In the genomic region with DNA sequence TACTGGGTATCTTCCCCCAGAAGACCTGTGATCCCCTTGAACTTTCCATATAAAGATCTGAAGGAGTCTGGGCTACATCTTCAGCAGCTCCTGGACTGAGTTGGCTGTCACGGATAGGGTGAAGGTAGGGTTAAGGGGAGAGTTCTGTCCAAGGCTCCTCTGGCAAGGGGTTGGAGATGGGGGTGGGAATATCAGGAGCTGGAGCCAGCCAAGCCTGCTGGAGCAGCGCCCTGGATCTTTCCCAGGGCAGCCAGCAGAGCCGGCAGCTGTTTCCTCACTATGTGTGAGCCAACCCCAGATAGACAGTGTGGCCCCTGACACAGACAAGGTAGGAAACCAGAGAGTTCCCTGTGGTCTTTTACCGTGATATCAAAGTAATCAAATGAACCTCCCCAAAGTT, we compare ENCODE assay signal across 10 mouse cellular contexts. TPM values are rescaled to one million over a fixed set of nuclear protein-coding genes. Genes with fewer than 3 reads are reported as not detected.
DNase-seq lines count a peak whose midpoint lies in the region; ATAC-seq lines count a peak whose summit lies in the region.
"Had no signal": no experiment of that assay in that cellular context is flagged by ENCODE, and none has a peak within 500 bp of the region (broad histone marks: within the 10 kb centered on the region; RNA-seq: fewer than 3 reads in every experiment).

No protein-coding gene starts in this region.

- no peak for ATAC-seq in forebrain, embryonic 15.5 days (replicated peaks)
- ATAC-seq in forebrain, embryonic 16.5 days: no peak

- no peak overlapping the region for H3K4me2 ChIP-seq in forebrain, embryonic 15.5 days (replicated peaks)
- no peak overlapping the region for H3K4me2 ChIP-seq in forebrain, embryonic 16.5 days (ENCODE audit: low read length)
- H3K4me2 ChIP-seq: neural tube, embryonic 15.5 days had no signal

- 77% methylated on average over 4 of the region's 4 CpGs for WGBS in forebrain, embryonic 15.5 days
- 69% methylated on average over 4 of the region's 4 CpGs for WGBS in forebrain, embryonic 16.5 days

- peaks cover 12% of the 10 kb centered on the region for H3K4me1 ChIP-seq in forebrain, embryonic 15.5 days
- peaks cover 7% of the 10 kb centered on the region for H3K4me1 ChIP-seq in forebrain, embryonic 16.5 days (replicated peaks; ENCODE audit: control insufficient read depth, insufficient read depth, low read length)

- no peak overlapping the region for H3K9ac ChIP-seq in forebrain, embryonic 15.5 days (replicated peaks)
- no peak overlapping the region for H3K9ac ChIP-seq in forebrain, embryonic 16.5 days (replicated peaks; ENCODE audit: low read depth, low read length)
- H3K9ac ChIP-seq: neural tube, embryonic 15.5 days had no signal

- DNase-seq in kidney, postnatal 25 days: peak; percentile 40 to 63
- DNase-seq in kidney, adult 8-10 months: no peak
- DNase-seq in urinary bladder, postnatal 14 days (ENCODE audit: low spot score): peak; percentile 28
- no peak for DNase-seq in urinary bladder, adult 2 months (ENCODE audit: low spot score)
- peak; percentile 42 for DNase-seq in heart, postnatal 25 days (ENCODE audit: low spot score)

- H3K4me3 ChIP-seq in forebrain, embryonic 15.5 days: no peak overlapping the region
- H3K4me3 ChIP-seq in forebrain, embryonic 16.5 days (replicated peaks; ENCODE audit: low read length): no peak overlapping the region
- H3K4me3 ChIP-seq: hindbrain, embryonic 10.5 days; neural tube, embryonic 15.5 days had no signal

- H3K36me3 ChIP-seq in forebrain, embryonic 15.5 days: no peaks in the 10 kb centered on the region
- no peaks in the 10 kb centered on the region for H3K36me3 ChIP-seq in forebrain, embryonic 16.5 days (ENCODE audit: control insufficient read depth, insufficient read depth)
- H3K36me3 ChIP-seq: G1E; hindbrain, embryonic 10.5 days; neural tube, embryonic 15.5 days had no signal

- H3K9me3 ChIP-seq in forebrain, embryonic 15.5 days: no peaks in the 10 kb centered on the region
- H3K9me3 ChIP-seq in forebrain, embryonic 16.5 days (ENCODE audit: control insufficient read depth, low read length): no peaks in the 10 kb centered on the region
- H3K9me3 ChIP-seq: neural tube, embryonic 15.5 days had no signal

- peaks cover 7% of the 10 kb centered on the region; the same call in 1 of the 2 replicates for H3K27me3 ChIP-seq in forebrain, embryonic 15.5 days
- peaks cover 19% of the 10 kb centered on the region; the same call in 1 of the 2 replicates for H3K27me3 ChIP-seq in forebrain, embryonic 16.5 days (replicated peaks; ENCODE audit: control insufficient read depth, insufficient read depth, low read length)

- H3K27ac ChIP-seq in forebrain, embryonic 15.5 days (replicated peaks): no peak overlapping the region
- no peak overlapping the region for H3K27ac ChIP-seq in forebrain, embryonic 16.5 days (ENCODE audit: low read length)
- H3K27ac ChIP-seq: hindbrain, embryonic 10.5 days; neural tube, embryonic 15.5 days had no signal

- intact Hi-C loops in heart, postnatal 25 days (cut with DNase I): no loop called here

RNA-seq across cellular contexts. Expression of a gene that starts 4.6 kb away (rescaled TPM):
- polyA plus RNA-seq in urinary bladder, adult 2 months (2012; rRNA removed): 8.7 and 12.6 TPM in 2 replicates
- total RNA-seq in heart, postnatal 25 days (2021): 1 to 10 TPM; 4.7 to 5.5 TPM
- polyA plus RNA-seq in forebrain, embryonic 15.5 days (2015; fragmentation: Nextera tagmentation; extraction: Ambion mirVana): 5.9 and 7.6 TPM in 2 replicates
- 7.4 and 7.7 TPM in 2 replicates for polyA plus RNA-seq in forebrain, embryonic 16.5 days (2015; fragmentation: Nextera tagmentation; extraction: Ambion mirVana)
- polyA plus RNA-seq: G1E had no signal

Comparison
In these comparisons a context has a peak if more than half of its experiments do, and no peak if none do; other contexts are left out.
1. DNase-seq: peak in kidney, postnatal 25 days (2 of 2), urinary bladder, postnatal 14 days (single experiment) and heart, postnatal 25 days (single experiment); none in kidney, adult 8-10 months (0 of 2) and urinary bladder, adult 2 months (single experiment).